Mouse (Mus musculus): ENCODE data around the gene Olfr1359. TPM values are rescaled to one million over a fixed set of nuclear protein-coding genes. Genes with fewer than 3 reads are reported as not detected.
"Not testable (repeated sequence)": the region's sequence is repeated elsewhere in the genome, so short reads cannot be mapped to it uniquely, and the experiment has no call there.

Olfr1359 gene
- total and polyA plus RNA-seq, 2 experiments from 2014 or later = not detected

GRCm38 (mm10) chr13:21714725-21715124 is 16.8 kb downstream of the Olfr1359 start:
- peak; percentile 87 for TF ChIP-seq CTCF (IDR thresholded peaks at IDR 0.05; ENCODE audit: low read depth)
- WGBS = 1% methylated on average over 7 of the region's 7 CpGs

GRCm38 (mm10) chr13:21715131-21715863 is 17.4 kb downstream of the Olfr1359 start:
- no peak for TF ChIP-seq CTCF (IDR thresholded peaks at IDR 0.05; ENCODE audit: low read depth)
- DNase-seq (peak; percentile 22), ATAC-seq (no peak)
- Histone ChIP-seq H3K27me3 (ENCODE audit: insufficient read depth, low read length) (no peaks in the 10 kb centered on the region), H3K4me1 (ENCODE audit: insufficient read depth) (peaks cover 17% of the 10 kb centered on the region), H3K36me3 (ENCODE audit: insufficient read depth) (no peaks in the 10 kb centered on the region), H3K4me2 (ENCODE audit: low read depth) (peak overlapping the region; percentile 77), H3K9me3 (ENCODE audit: low read length) (no peaks in the 10 kb centered on the region), H3K4me3 (ENCODE audit: low read depth, low read length) (peak overlapping the region; percentile 47), H3K9ac (0 out of 2 replicates have a peak overlapping the region, but pooled peaks have one; percentile 31), H3K27ac (ENCODE audit: low read depth, low read length) (peak overlapping the region; percentile 29; the same call in 1 of the 2 replicates)
- WGBS = under 1% methylated on average over 21 of the region's 22 CpGs

More at GRCm38 (mm10) chr13:21714725-21715124, 16.8 kb downstream of the Olfr1359 start:
- Histone ChIP-seq H3K27ac (ENCODE audit: low read depth, low read length) (no peak overlapping the region), H3K36me3 (ENCODE audit: insufficient read depth) (no peaks in the 10 kb centered on the region), H3K9ac (no peak overlapping the region), H3K4me3 (ENCODE audit: low read depth, low read length) (peak overlapping the region; percentile 47), H3K27me3 (ENCODE audit: insufficient read depth, low read length) (no peaks in the 10 kb centered on the region), H3K9me3 (ENCODE audit: low read length) (no peaks in the 10 kb centered on the region), H3K4me1 (ENCODE audit: insufficient read depth) (peaks cover 17% of the 10 kb centered on the region), H3K4me2 (ENCODE audit: low read depth) (peak overlapping the region; percentile 77)
- DNase-seq (peak; percentile 82), ATAC-seq (no peak)

- Histone ChIP-seq H3K4me2 (ENCODE audit: low read depth) (peak within 1 kb of the TSS; percentile 77), H3K27ac (ENCODE audit: low read depth, low read length) (peak within 1 kb of the TSS; percentile 88), H3K4me3 (ENCODE audit: low read depth, low read length) (peak within 1 kb of the TSS; percentile 47), H3K4me1 (ENCODE audit: insufficient read depth) (peaks cover 19% of the 10 kb centered on the region), H3K9ac (peak within 1 kb of the TSS; percentile 69)
- WGBS = under 1% methylated on average over 28 of the region's 50 CpGs
- H3K27me3 ChIP-seq (ENCODE audit: insufficient read depth, low read length); H3K9me3 ChIP-seq (ENCODE audit: low read length); H3K36me3 ChIP-seq (ENCODE audit: insufficient read depth): not testable (repeated sequence)
- ATAC-seq (peak; percentile 95), DNase-seq (peak; percentile 97)
Observed at GRCm38 (mm10) chr13:21715864-21716539, 18.1 kb downstream of the Olfr1359 start, which contains the start of the genes Hist1h2bl and Hist1h2ai. Gene Hist1h2bl (minus strand): TSS chr13:21716143. Gene Hist1h2ai (plus strand): TSS chr13:21716422.

GRCm38 (mm10) chr13:21716540-21717391 is 18.9 kb downstream of the Olfr1359 start:
- ATAC-seq = peak; percentile 30
- WGBS = 2% methylated on average over 8 of the region's 38 CpGs
- peak overlapping the region; percentile 77 for H3K4me2 ChIP-seq (ENCODE audit: low read depth)
- H3K9ac ChIP-seq = peak overlapping the region; percentile 69
- peaks cover 21% of the 10 kb centered on the region for H3K4me1 ChIP-seq (ENCODE audit: insufficient read depth)
- H3K27me3 ChIP-seq (ENCODE audit: insufficient read depth, low read length); H3K36me3 ChIP-seq (ENCODE audit: insufficient read depth); H3K9me3 ChIP-seq (ENCODE audit: low read length): not testable (repeated sequence)
- H3K27ac ChIP-seq (ENCODE audit: low read depth, low read length) = peak overlapping the region; percentile 88
- H3K4me3 ChIP-seq (ENCODE audit: low read depth, low read length) = peak overlapping the region; percentile 47
- TF ChIP-seq CTCF (IDR thresholded peaks at IDR 0.05; ENCODE audit: low read depth) = 0 out of 2 replicates have a peak, but pooled peaks have one; percentile 2
- peak; percentile 61 for DNase-seq

- H3K9ac ChIP-seq = peak within 1 kb of the TSS; percentile 69
- not testable (repeated sequence) for H3K36me3 ChIP-seq (ENCODE audit: insufficient read depth); H3K27me3 ChIP-seq (ENCODE audit: insufficient read depth, low read length); H3K9me3 ChIP-seq (ENCODE audit: low read length)
- peak; percentile 96 for DNase-seq
- H3K4me3 ChIP-seq (ENCODE audit: low read depth, low read length) = peak within 1 kb of the TSS; percentile 47
- peak; percentile 54 for ATAC-seq
- H3K4me2 ChIP-seq (ENCODE audit: low read depth) = peak within 1 kb of the TSS; percentile 77
- under 1% methylated on average over 27 of the region's 56 CpGs for WGBS
- H3K27ac ChIP-seq (ENCODE audit: low read depth, low read length) = peak within 1 kb of the TSS; percentile 88
- peaks cover 21% of the 10 kb centered on the region for H3K4me1 ChIP-seq (ENCODE audit: insufficient read depth)
Observed at GRCm38 (mm10) chr13:21717397-21718357, 19.8 kb downstream of the Olfr1359 start, which contains the start of gene Hist1h3h. Gene Hist1h3h (plus strand): TSS chr13:21717659.

All from forebrain, postnatal 0 days (tissue).